Comparison of ENCODE assay signal across 21 mouse cellular contexts in genomic region chr6:113675991-113676390, GRCm38 (mm10). TPM values are rescaled to one million over a fixed set of nuclear protein-coding genes. Genes with fewer than 3 reads are reported as not detected.
DNase-seq lines count a peak whose midpoint lies in the region; TF ChIP-seq lines count a peak whose summit lies in the region.
"Had no signal": no experiment of that assay in that cellular context is flagged by ENCODE, and none has a peak within 500 bp of the region (broad histone marks: within the 10 kb centered on the region; RNA-seq: fewer than 3 reads in every experiment).

No protein-coding gene starts in this region.

- peaks cover 22% of the 10 kb centered on the region for H3K4me1 ChIP-seq in small intestine, adult 2 months (ENCODE audit: control insufficient read depth, insufficient read depth, insufficient read length, low read length)
- H3K4me1 ChIP-seq: embryonic facial prominence, embryonic 12.5 days; forebrain, embryonic 13.5 days; forebrain, embryonic 15.5 days had no signal

- H3K27ac ChIP-seq in small intestine, adult 2 months (ENCODE audit: insufficient read depth, low read depth, low read length) = peak overlapping the region; percentile 38; the same call in 1 of the 2 replicates
- H3K27ac ChIP-seq: embryonic facial prominence, embryonic 10.5 days; embryonic facial prominence, embryonic 12.5 days; forebrain, embryonic 13.5 days; forebrain, embryonic 15.5 days had no signal

- H3K4me3 ChIP-seq in small intestine, adult 2 months (ENCODE audit: low read depth, low read length) = no peak overlapping the region
- H3K4me3 ChIP-seq: embryonic facial prominence, embryonic 10.5 days; embryonic facial prominence, embryonic 12.5 days; forebrain, embryonic 13.5 days; forebrain, embryonic 15.5 days had no signal

- DNase-seq in ES-CJ7 (ENCODE audit: low read depth, low spot score) (peak; percentile 66), R1 (ENCODE audit: low read depth, low spot score) (peak; percentile 93)
- no peak for DNase-seq in kidney, postnatal 25 days
- DNase-seq in frontal cortex, postnatal 14 days (ENCODE audit: low spot score in 2 of 2) = no peak
- DNase-seq: adrenal gland, adult 8-10 months; adrenal gland, postnatal 14 days; adrenal gland, postnatal 36 days; cerebellum, adult 11-12 months; cerebellum, adult 2 months; cerebellum, adult 9-10 months; cerebellum, postnatal 10 days; cerebellum, postnatal 25 days; forebrain, postnatal 0 days had no signal

- no peak for TF ChIP-seq CTCF in small intestine, adult 2 months (IDR thresholded peaks at IDR 0.05; ENCODE audit: extremely low read depth, insufficient read length, insufficient replicate concordance, low read depth, low read length)

- no peak for TF ChIP-seq POLR2A in small intestine, adult 2 months (IDR thresholded peaks at IDR 0.05; ENCODE audit: low read depth, low read length)

- WGBS in small intestine, adult 2 months = 85% methylated on average over 9 of the region's 9 CpGs

- peaks cover 66% of the 10 kb centered on the region for H3K36me3 ChIP-seq in small intestine, adult 2 months (ENCODE audit: control insufficient read depth, insufficient read depth, low read length)
- H3K36me3 ChIP-seq: embryonic facial prominence, embryonic 10.5 days; embryonic facial prominence, embryonic 12.5 days; forebrain, embryonic 15.5 days had no signal

- no peaks in the 10 kb centered on the region for H3K27me3 ChIP-seq in small intestine, adult 2 months (ENCODE audit: control insufficient read depth, insufficient read depth, low read length)
- H3K27me3 ChIP-seq: embryonic facial prominence, embryonic 12.5 days; forebrain, embryonic 13.5 days; forebrain, embryonic 15.5 days; Patski had no signal

RNA-seq across cellular contexts. Expression of gene Tatdn2, which starts 20.9 kb away (rescaled TPM):
- 11.3 and 16.6 TPM in 2 replicates for polyA plus RNA-seq in small intestine, adult 2 months (2012; rRNA removed)

RNA-seq across cellular contexts. Expression of gene Irak2, which starts 37.7 kb away (rescaled TPM):
- 35.4 and 97.6 TPM in 2 replicates for polyA plus RNA-seq in small intestine, adult 2 months (2012; rRNA removed)

RNA-seq across cellular contexts. Expression of gene Ghrl, which starts 43.7 kb away (rescaled TPM):
- 14.0 and 50.2 TPM in 2 replicates for polyA plus RNA-seq in small intestine, adult 2 months (2012; rRNA removed)
- polyA plus RNA-seq: activated CD4-positive, CD25-positive, alpha-beta regulatory T cell, adult 4 months; embryonic facial prominence, embryonic 10.5 days; embryonic facial prominence, embryonic 12.5 days; G1E had no signal

RNA-seq across cellular contexts. Expression of gene Vhl, which starts 52.2 kb away (rescaled TPM):
- polyA plus RNA-seq in small intestine, adult 2 months (2012; rRNA removed) = 6.0 and 7.8 TPM in 2 replicates

Comparison
In these comparisons a context has a peak if more than half of its experiments do, and no peak if none do; other contexts are left out.
1. DNase-seq: peak in ES-CJ7 (single experiment) and R1 (single experiment); none in kidney, postnatal 25 days (0 of 2) and frontal cortex, postnatal 14 days (0 of 2).